Mouse (Mus musculus) embryonic facial prominence, embryonic 14.5 days (tissue): ENCODE measurements around the gene Stk11ip. TPM values are rescaled to one million over a fixed set of nuclear protein-coding genes. Genes with fewer than 3 reads are reported as not detected.

Source experiments
- ATAC-seq: fragments of 200-750 bp; cut with Nextera tagmentation; 2 replicates; pipeline ENCODE4 v1.8.0; 2017; ENCODE audit warnings: low read depth, moderate number of reproducible peaks, moderate TSS enrichment
- DNase-seq: peaks from one replicate; pipeline ENCODE4 v3.0.0-alpha.2; 2015; ENCODE audit warnings: low spot score
- H3K27ac ChIP-seq: fragments of 300-500 bp; sonication (generic); replicated peaks from 2 replicates; pipeline ENCODE4 v1.5.1; 2014; ENCODE audit warnings: low read depth, mild to moderate bottlenecking, low read length, moderate library complexity
- H3K27me3 ChIP-seq: fragments of 300-500 bp; sonication (generic); replicated peaks from 2 replicates; pipeline ENCODE4 v1.6.1; 2014; ENCODE audit warnings: low read length; ENCODE audit not compliant: control insufficient read depth, insufficient read depth
- H3K36me3 ChIP-seq: fragments of 300-500 bp; sonication (generic); 2 replicates; pipeline ENCODE4 v1.6.1; 2014; ENCODE audit warnings: low read length, mixed read lengths; ENCODE audit not compliant: control insufficient read depth, insufficient read depth
- H3K4me1 ChIP-seq: fragments of 300-500 bp; sonication (generic); 2 replicates; pipeline ENCODE4 v1.6.1; 2014; ENCODE audit warnings: antibody characterized with exemption, low read length; ENCODE audit not compliant: control insufficient read depth, insufficient read depth
- H3K4me2 ChIP-seq: fragments of 300-500 bp; sonication (generic); 2 replicates; pipeline ENCODE4 v1.6.1; 2014; ENCODE audit warnings: low read depth, mild to moderate bottlenecking, low read length, moderate library complexity, mixed read lengths
- H3K4me3 ChIP-seq: fragments of 300-500 bp; sonication (generic); 2 replicates; pipeline ENCODE4 v1.5.1; 2014; ENCODE audit warnings: low read depth, mild to moderate bottlenecking, low read length
- H3K9ac ChIP-seq: fragments of 300-500 bp; sonication (generic); 2 replicates; pipeline ENCODE4 v1.6.1; 2014; ENCODE audit warnings: low read depth, mild to moderate bottlenecking, low read length, moderate library complexity, mixed read lengths
- H3K9me3 ChIP-seq: fragments of 300-500 bp; sonication (generic); 2 replicates; pipeline ENCODE4 v1.6.1; 2016; ENCODE audit warnings: low read length; ENCODE audit not compliant: control insufficient read depth
- WGBS: fragments of 180-500 bp; shearing (Covaris S2); extraction: QIAGEN DNeasy Blood & Tissue Kit; methylation state at CpG from one replicate; pipeline ENCODE4 v1.1.7; 2014; 5-methylcytosine and 5-hydroxymethylcytosine counted together
- polyA plus RNA-seq: library from polyadenylated mRNA; unstranded; fragments of >200 nt; fragmentation: Nextera tagmentation; extraction: Ambion mirVana; gene quantifications from 2 replicates; pipeline ENCODE4 v1.2.1, GENCODE M21; 2014

Gene Stk11ip
- polyA plus RNA-seq, 1 experiment from 2014 or later: 13.1 TPM

DNA sequence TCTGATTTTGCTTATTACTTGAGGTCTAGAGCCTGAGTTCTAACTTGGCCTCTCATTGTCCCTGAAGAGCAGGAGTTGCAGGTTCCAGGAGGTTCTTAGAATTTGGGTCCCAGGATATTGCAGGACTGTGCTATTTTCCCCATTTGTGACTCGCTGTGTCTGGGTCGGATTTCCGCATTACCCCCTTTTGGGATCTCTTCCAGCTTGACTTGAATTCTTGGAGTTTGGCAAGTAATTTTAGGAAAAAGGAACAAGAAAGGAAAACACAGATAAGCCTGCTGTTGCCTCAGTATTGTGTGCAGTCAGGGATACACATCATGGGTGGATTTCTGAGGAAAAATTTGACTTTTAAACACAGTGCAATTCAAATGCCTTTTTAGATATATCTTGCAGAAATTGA lies 65.5 kb downstream of the Stk11ip start:
- WGBS: 71% methylated on average over 3 of the region's 3 CpGs
- H3K9ac ChIP-seq: no peak overlapping the region
- H3K4me2 ChIP-seq: no peak overlapping the region
- peaks cover 17% of the 10 kb centered on the region for H3K4me1 ChIP-seq
- H3K4me3 ChIP-seq: no peak overlapping the region
- no peaks in the 10 kb centered on the region for H3K9me3 ChIP-seq
- H3K36me3 ChIP-seq: no peaks in the 10 kb centered on the region
- no peak overlapping the region for H3K27ac ChIP-seq
- ATAC-seq (no peak), DNase-seq (no peak)
- H3K27me3 ChIP-seq: no peaks in the 10 kb centered on the region

Other genes with a start within 250 kb of the Stk11ip start
- 6.0 and 6.9 TPM in 2 replicates for gene Resp18, start 243.1 kb upstream of the Stk11ip start, polyA plus RNA-seq
- gene Dnpep, start 203.5 kb upstream of the Stk11ip start, polyA plus RNA-seq: 115 and 128 TPM in 2 replicates
- 159 and 218 TPM in 2 replicates for gene Des, start 161.2 kb upstream of the Stk11ip start, polyA plus RNA-seq
- 20.2 and 20.3 TPM in 2 replicates for gene Speg, start 146.2 kb upstream of the Stk11ip start, polyA plus RNA-seq
- gene Gmppa, start 85.6 kb upstream of the Stk11ip start, polyA plus RNA-seq: 74.2 and 82.9 TPM in 2 replicates
- gene Asic4, start 71.1 kb upstream of the Stk11ip start, polyA plus RNA-seq: 0.16 and 0.18 TPM in 2 replicates
- 65.1 and 66.0 TPM in 2 replicates for gene Chpf, start 42.2 kb upstream of the Stk11ip start, polyA plus RNA-seq
- 1.3 and 1.6 TPM in 2 replicates for gene Tmem198, start 42.0 kb upstream of the Stk11ip start, polyA plus RNA-seq
- gene Obsl1, start 15.1 kb upstream of the Stk11ip start, polyA plus RNA-seq: 98.7 and 102 TPM in 2 replicates
- 5.9 and 9.7 TPM in 2 replicates for gene Inha, start 14.5 kb upstream of the Stk11ip start, polyA plus RNA-seq
- 12.0 and 18.5 TPM in 2 replicates for gene Slc4a3, start 24.7 kb downstream of the Stk11ip start, polyA plus RNA-seq